Mouse (Mus musculus) CH12.LX (cell line): Measurements from ENCODE around the gene Igfbp5.

Experiments
- CHD1 ChIP-seq: IDR thresholded peaks from 2 replicates; pipeline ENCODE4 v1.6.1; 2012; ENCODE audit warnings: low read depth, low read length, improper control_type of control experiment, inconsistent platforms
- CTCF ChIP-seq, 2 experiments: IDR thresholded peaks in 1 of 2; conservative IDR thresholded peaks in 1 of 2; 2 replicates each; pipeline ENCODE4 v1.5.1; 2011 to 2012; ENCODE audit warnings: low read depth in 2 of 2, low read length in 2 of 2, improper control_type of control experiment in 1 of 2, inconsistent platforms in 1 of 2, mild to moderate bottlenecking in 1 of 2, moderate library complexity in 1 of 2
- EP300 ChIP-seq: IDR thresholded peaks from 2 replicates; pipeline ENCODE4 v1.6.1; 2011; ENCODE audit warnings: low read length, improper control_type of control experiment
- GABPA ChIP-seq: IDR thresholded peaks from 2 replicates; pipeline ENCODE4 v1.6.1; 2012; ENCODE audit warnings: low read depth, low read length, improper control_type of control experiment, inconsistent platforms; ENCODE audit not compliant: insufficient replicate concordance
- MYC ChIP-seq: IDR thresholded peaks from 2 replicates; pipeline ENCODE4 v1.6.1; 2011; ENCODE audit warnings: low read depth, mild to moderate bottlenecking, improper control_type of control experiment, low read length
- NRF1 ChIP-seq: IDR thresholded peaks from 2 replicates; pipeline ENCODE4 v1.6.1; 2014; ENCODE audit warnings: low read depth, mild to moderate bottlenecking, inconsistent platforms, low read length, improper control_type of control experiment, moderate library complexity
- PAX5 ChIP-seq: IDR thresholded peaks from 2 replicates; pipeline ENCODE4 v1.6.1; 2012; ENCODE audit warnings: low read length, inconsistent platforms, mixed read lengths
- POLR2A ChIP-seq: IDR thresholded peaks from 2 replicates; pipeline ENCODE4 v1.6.1; 2011; ENCODE audit warnings: low read depth, mild to moderate bottlenecking, improper control_type of control experiment, low read length
- TBP ChIP-seq: conservative IDR thresholded peaks from 2 replicates; pipeline ENCODE4 v1.6.1; 2011; ENCODE audit warnings: low read depth, low read length, improper control_type of control experiment
- USF1 ChIP-seq: IDR thresholded peaks from 2 replicates; pipeline ENCODE4 v1.6.1; 2014; ENCODE audit warnings: low read depth, mild to moderate bottlenecking, inconsistent platforms, low read length, improper control_type of control experiment

DNA sequence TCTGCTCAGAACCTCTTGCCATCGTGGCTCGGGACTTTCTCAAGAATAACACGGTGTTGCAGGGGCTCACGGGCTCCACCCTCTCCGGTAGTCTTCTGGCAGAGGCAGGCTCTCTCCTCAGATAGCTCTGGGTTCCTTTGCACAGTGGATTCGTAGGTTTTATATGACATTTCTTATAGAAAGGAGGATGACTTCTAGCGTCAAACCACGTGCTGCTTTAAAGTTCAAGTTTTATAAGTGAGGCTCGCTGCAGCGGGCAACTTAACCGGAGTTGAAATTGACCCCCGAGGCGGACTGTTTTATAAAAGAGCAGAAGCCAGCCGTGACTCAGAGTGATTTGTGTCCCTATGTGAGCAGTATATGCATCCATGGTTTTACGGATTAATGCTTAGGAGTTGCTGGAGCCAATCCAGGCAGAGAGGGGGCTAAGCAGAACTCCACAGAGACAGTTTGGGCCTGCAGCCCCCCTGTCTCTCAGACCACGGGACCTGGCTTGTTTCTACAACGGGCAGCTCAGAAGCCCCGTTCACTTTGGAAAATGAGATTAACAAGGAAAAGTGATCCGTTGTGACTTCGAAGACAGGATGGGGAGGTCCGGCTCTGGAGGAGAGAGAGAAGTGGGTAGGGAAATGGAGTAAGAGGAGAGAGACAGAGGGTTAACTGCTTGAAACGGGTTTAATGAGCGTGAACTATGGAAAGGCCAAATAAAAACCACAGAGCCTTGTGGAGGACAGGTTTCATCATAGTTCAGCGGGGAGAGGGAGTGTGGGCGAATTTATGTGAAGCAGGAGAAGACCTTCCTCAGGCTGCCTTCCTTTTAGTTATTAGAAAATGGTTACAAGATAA, 4.0 kb upstream of the Igfbp5 start:
- TF ChIP-seq CHD1 = no peak
- no peak for TF ChIP-seq CTCF (conservative IDR thresholded peaks at IDR 0.05 in 1 of 2, IDR thresholded peaks at IDR 0.05 in 1 of 2; ENCODE audit: low read depth in 2 of 2, low read length in 2 of 2)
- no peak for TF ChIP-seq NRF1
- TF ChIP-seq PAX5 = no peak
- TF ChIP-seq USF1 = no peak
- no peak for TF ChIP-seq GABPA
- TF ChIP-seq POLR2A = no peak
- TF ChIP-seq MYC = no peak
- TF ChIP-seq TBP = no peak
- no peak for TF ChIP-seq EP300
